Mouse (Mus musculus) retina, adult 2 months (tissue): Measurements from ENCODE around the gene Aknad1.

Source experiments
- DNase-seq: peaks from one replicate; pipeline ENCODE4 v3.0.0-alpha.2; 2012; ENCODE audit warnings: low read depth, low spot score

Gene Aknad1

GRCm38 (mm10) chr3:108786520-108786919 is 47.1 kb downstream of the Aknad1 start:
- DNase-seq: no peak

- DNase-seq: no peak
Observed at GRCm38 (mm10) chr3:108787754-108788454, 48.4 kb downstream of the Aknad1 start.

DNA sequence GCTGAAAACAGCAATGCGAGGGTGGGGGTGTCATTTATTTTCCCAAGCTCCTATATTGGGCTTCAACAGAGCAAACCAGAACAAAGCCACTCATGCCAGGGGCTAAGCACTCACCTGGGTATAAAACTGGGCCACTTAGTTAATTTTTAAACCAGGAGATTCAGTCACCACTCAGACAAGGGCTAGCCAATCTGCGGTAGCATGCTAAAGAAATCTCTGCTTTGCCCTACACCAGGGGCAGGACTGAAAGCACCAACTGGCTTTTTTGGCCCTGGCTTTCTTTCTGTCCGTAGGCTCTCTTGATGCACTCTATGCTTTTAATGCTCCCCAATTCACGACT is 49.0 kb downstream of the Aknad1 start:
- DNase-seq: no peak

- DNase-seq: no peak
Observed at GRCm38 (mm10) chr3:108789299-108789698, 49.8 kb downstream of the Aknad1 start.

DNA sequence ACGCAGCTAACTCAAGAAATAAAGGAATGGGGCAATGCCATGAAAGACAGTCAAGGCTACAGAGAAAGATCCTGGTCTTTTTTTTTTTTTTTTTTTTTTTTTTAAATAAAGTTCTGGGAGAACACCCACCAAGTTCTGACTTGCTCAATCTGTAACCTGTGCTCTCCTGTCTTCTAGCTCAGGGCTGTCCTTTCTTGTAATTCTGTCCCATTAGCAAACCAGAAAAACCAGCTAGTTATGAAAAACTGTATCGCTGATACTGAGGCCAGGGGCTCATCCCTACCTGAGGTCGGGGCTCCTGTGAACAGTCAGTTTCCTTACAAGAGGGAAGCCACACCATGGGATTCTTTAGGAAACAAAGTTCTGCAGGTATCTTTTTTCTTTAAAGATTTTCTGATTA is 51.0 kb downstream of the Aknad1 start:
- no peak for DNase-seq

DNA sequence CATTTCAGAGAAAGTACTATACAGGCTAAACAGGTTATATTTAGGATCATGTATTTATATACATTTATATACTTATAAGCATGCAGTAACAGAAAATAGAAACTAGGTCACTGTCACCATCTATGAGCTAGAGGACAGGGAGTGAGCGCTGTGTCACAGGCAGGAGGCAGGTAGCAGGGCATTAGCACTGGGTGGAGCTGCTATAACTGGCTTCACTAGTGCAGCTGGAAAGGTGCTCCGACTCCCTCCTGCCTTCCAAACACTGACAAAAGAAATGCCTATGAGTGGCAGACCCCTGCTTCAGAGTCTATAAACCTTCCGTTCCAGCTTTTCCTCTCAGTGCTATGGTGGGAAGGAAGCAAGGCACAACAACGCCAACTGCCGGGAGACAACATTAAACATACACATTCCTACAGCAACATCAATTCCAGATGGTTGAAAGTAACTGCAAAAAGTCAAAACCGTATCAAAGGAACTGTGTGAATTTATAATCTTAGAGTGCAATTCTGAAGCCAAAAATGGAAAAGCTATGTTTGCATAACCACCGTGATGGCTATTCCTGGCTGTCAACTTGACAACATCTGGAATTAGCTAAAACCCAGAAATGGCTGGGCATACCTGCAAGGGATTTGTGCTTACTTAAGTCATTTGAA is 51.7 kb downstream of the Aknad1 start:
- DNase-seq: no peak

GRCm38 (mm10) chr3:108792420-108792819 is 53.0 kb downstream of the Aknad1 start:
- no peak for DNase-seq

GRCm38 (mm10) chr3:108794780-108795179 is 55.3 kb downstream of the Aknad1 start:
- DNase-seq: no peak

- DNase-seq: no peak
Observed at GRCm38 (mm10) chr3:108795554-108796299, 56.3 kb downstream of the Aknad1 start.

- no peak for DNase-seq
Observed at GRCm38 (mm10) chr3:108796386-108796785, 56.9 kb downstream of the Aknad1 start.

GRCm38 (mm10) chr3:108797723-108798122 is 58.3 kb downstream of the Aknad1 start:
- DNase-seq: no peak

- DNase-seq: no peak
Observed at GRCm38 (mm10) chr3:108798375-108798774, 58.9 kb downstream of the Aknad1 start.

DNA sequence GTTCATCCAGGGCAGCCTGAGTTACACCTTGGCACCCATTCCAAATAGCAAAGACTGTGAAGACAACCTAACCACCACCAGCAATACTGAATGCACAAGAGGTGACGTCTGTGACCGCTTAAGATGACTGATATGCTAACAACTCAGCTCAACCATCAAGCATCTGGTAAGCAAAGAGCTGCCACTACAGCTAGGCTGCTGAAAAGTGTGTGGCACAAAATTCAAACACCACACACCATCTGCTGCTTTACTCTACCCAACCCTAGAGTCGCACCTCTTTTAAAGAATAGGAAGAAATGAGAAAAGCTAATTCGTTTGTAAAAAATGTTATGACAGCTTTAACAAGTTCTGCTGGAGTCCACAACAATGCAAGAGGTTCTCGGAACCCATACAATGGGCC is 66.2 kb downstream of the Aknad1 start:
- DNase-seq: no peak

- DNase-seq: no peak
Observed at GRCm38 (mm10) chr3:108810747-108811263, 71.3 kb downstream of the Aknad1 start.

- DNase-seq: no peak
Observed at GRCm38 (mm10) chr3:108815631-108816030, 76.2 kb downstream of the Aknad1 start.

- no peak for DNase-seq
Observed at GRCm38 (mm10) chr3:108830493-108830892, 91.0 kb downstream of the Aknad1 start.

DNA sequence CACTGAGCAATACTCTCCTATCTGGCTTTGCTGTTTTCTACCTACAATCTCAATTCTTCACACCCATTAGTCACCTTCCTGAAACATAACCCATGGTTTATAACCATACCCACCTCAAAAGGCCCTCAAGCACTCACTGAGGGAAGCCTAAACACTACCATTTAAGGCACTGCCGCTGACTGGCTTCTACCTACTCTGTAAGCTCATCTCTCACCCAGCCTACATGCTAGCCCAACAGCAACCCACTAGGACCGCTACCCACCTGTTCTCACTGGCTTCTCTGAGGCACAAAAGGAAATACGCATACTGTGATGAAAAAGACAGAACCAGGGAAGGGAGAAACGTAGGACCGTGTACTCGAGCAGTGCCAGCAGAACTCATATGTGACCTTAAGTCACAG is 92.3 kb downstream of the Aknad1 start:
- no peak for DNase-seq
